Mouse (Mus musculus): ENCODE results near the gene Naa15. TPM values are rescaled to one million over a fixed set of nuclear protein-coding genes. Genes with fewer than 3 reads are reported as not detected.

The Naa15 gene
- polyA plus RNA-seq, 1 experiment from 2014 or later, result 41.5 TPM

DNA sequence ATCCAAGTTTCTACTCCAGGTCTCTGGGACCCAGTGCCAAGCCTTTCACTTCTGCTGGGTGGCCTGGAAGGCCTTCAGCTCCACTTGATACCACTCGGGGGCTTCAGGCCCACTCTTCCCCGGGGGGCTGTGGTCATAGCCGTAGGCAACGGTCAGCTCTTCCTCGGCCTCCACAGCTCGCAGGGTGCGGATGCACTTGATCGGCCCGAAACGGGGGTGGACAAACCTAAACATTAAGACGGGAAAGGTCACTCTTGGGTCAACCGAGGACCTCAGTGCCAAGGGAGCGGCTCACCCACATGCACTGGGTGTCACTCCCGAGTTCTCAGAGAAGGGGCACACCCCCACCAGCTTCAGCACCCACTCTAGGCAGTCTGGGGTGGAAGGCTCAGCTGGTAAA, 106.3 kb downstream of the Naa15 start:
- H3K4me2 ChIP-seq (ENCODE audit: low read length), result no peak overlapping the region
- peaks cover 70% of the 10 kb centered on the region for H3K36me3 ChIP-seq (ENCODE audit: control insufficient read depth, insufficient read depth, low read length)
- H3K9ac ChIP-seq (replicated peaks; ENCODE audit: low read length), result no peak overlapping the region
- no peak overlapping the region for H3K4me3 ChIP-seq (replicated peaks; ENCODE audit: low read depth, low read length)
- H3K27me3 ChIP-seq (ENCODE audit: control insufficient read depth, insufficient read depth, low read length), result no peaks in the 10 kb centered on the region
- H3K4me1 ChIP-seq (ENCODE audit: control insufficient read depth, insufficient read depth, low read length), result no peaks in the 10 kb centered on the region
- H3K9me3 ChIP-seq (ENCODE audit: control insufficient read depth, low read length), result no peaks in the 10 kb centered on the region
- no peak overlapping the region for H3K27ac ChIP-seq (replicated peaks; ENCODE audit: low read depth, low read length)
- 94% methylated on average over 14 of the region's 14 CpGs for WGBS
- ATAC-seq (ENCODE audit: low FRiP score, low TSS enrichment) (no peak), DNase-seq (no peak)

- Histone ChIP-seq H3K9ac (replicated peaks; ENCODE audit: low read length) (no peak overlapping the region), H3K4me3 (replicated peaks; ENCODE audit: low read depth, low read length) (no peak overlapping the region), H3K36me3 (ENCODE audit: control insufficient read depth, insufficient read depth, low read length) (peaks cover 88% of the 10 kb centered on the region), H3K27me3 (ENCODE audit: control insufficient read depth, insufficient read depth, low read length) (no peaks in the 10 kb centered on the region), H3K4me1 (ENCODE audit: control insufficient read depth, insufficient read depth, low read length) (no peaks in the 10 kb centered on the region), H3K9me3 (ENCODE audit: control insufficient read depth, low read length) (no peaks in the 10 kb centered on the region), H3K27ac (replicated peaks; ENCODE audit: low read depth, low read length) (no peak overlapping the region), H3K4me2 (ENCODE audit: low read length) (no peak overlapping the region)
- ATAC-seq (ENCODE audit: low FRiP score, low TSS enrichment) (no peak), DNase-seq (no peak)
- 90% methylated on average over 16 of the region's 16 CpGs for WGBS
Observed at GRCm38 (mm10) chr3:51525186-51525785, 110.3 kb downstream of the Naa15 start.

Other genes starting within 250 kb of the Naa15 start
- gene Noct, start 190.7 kb upstream of the Naa15 start, polyA plus RNA-seq (2014; fragmentation: Nextera tagmentation; extraction: Ambion mirVana), result 27.9 and 31.7 TPM in 2 replicates
- gene Elf2, start 74.5 kb upstream of the Naa15 start, polyA plus RNA-seq (2014; fragmentation: Nextera tagmentation; extraction: Ambion mirVana), result 28.6 and 37.3 TPM in 2 replicates
- 2.6 and 4.6 TPM in 2 replicates for gene Mgarp, start 18.4 kb upstream of the Naa15 start, polyA plus RNA-seq (2014; fragmentation: Nextera tagmentation; extraction: Ambion mirVana)
- 796 and 925 TPM in 2 replicates for gene Ndufc1, start 6.2 kb upstream of the Naa15 start, polyA plus RNA-seq (2014; fragmentation: Nextera tagmentation; extraction: Ambion mirVana)
- gene Rab33b, start 68.8 kb downstream of the Naa15 start, polyA plus RNA-seq (2014; fragmentation: Nextera tagmentation; extraction: Ambion mirVana), result 22.2 and 30.3 TPM in 2 replicates
- gene Setd7, start 145.7 kb downstream of the Naa15 start, polyA plus RNA-seq (2014; fragmentation: Nextera tagmentation; extraction: Ambion mirVana), result 3.4 and 3.6 TPM in 2 replicates
- 0.46 and 0.86 TPM in 2 replicates for gene Mgst2, start 245.2 kb downstream of the Naa15 start, polyA plus RNA-seq (2014; fragmentation: Nextera tagmentation; extraction: Ambion mirVana)